Mouse (Mus musculus): ENCODE results near the gene Sh3pxd2a. TPM values are rescaled to one million over a fixed set of nuclear protein-coding genes. Genes with fewer than 3 reads are reported as not detected.

The Sh3pxd2a gene
- polyA plus RNA-seq, 1 experiment from 2014 or later, result 7.1 TPM

DNA sequence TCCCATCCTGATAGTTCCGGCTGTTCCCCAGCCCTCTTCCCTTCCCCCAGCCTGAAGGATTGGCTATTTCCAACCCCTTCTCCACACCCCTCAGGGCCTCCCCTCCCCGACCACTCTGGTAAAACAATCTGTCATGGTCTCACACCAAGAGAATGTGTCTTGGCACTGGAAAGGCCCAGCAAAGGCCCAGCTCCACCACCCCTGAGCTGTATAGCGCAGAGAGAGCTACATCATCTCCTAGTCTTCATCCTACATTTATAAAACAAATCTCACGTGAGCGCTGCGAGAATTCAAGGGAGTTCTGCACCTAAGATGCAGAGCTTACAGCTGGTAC is 21.9 kb downstream of the Sh3pxd2a start:
- no peak overlapping the region for H3K4me2 ChIP-seq
- H3K9me3 ChIP-seq, result no peaks in the 10 kb centered on the region
- peaks cover 3% of the 10 kb centered on the region; the same call in 1 of the 2 replicates for H3K27me3 ChIP-seq
- H3K4me1 ChIP-seq, result peaks cover 90% of the 10 kb centered on the region
- H3K9ac ChIP-seq, result no peak overlapping the region
- ATAC-seq (ENCODE audit: borderline replicate concordance, extremely low read depth, low FRiP score, low TSS enrichment), result no peak
- H3K4me3 ChIP-seq, result no peak overlapping the region
- no peaks in the 10 kb centered on the region for H3K36me3 ChIP-seq
- WGBS, result 67% methylated on average over 6 of the region's 6 CpGs
- no peak overlapping the region for H3K27ac ChIP-seq

DNA sequence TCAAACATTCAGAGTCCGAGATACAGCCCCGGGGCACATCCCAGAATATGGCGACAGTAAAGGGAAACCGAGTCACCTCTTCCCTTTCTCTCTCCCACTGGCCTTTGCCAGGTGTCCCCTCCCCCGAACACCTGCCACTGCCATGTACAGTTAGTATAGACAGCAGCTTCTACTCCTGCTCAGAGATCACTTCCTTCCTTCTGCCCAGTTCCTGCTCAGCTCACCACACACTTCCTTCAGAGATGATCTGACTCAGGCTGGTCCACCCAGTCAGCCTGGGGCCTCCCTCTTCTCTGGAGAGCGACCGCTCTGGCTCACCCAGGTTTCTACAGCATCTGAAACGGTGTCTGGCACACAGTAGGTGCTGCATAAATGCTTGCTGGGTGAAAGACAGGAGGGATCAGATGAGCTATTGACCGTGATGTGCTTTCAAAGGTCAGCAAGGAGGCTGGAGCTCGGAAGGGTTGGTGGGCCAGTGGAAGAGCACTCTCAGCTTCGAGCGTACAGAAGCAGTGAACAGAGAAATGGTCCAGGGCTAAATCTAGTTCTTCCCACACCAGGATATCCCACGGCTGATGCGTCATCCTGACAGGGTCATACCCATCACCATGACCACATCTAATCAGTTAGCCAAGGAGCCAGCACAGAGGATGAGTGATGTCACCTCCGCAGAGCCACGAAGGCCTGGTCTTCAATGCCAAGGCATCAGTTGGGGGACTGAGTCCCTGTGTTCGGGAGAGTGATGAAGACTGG is 22.5 kb downstream of the Sh3pxd2a start:
- peaks cover 87% of the 10 kb centered on the region for H3K4me1 ChIP-seq
- H3K4me3 ChIP-seq, result no peak overlapping the region
- H3K27ac ChIP-seq, result no peak overlapping the region
- H3K9me3 ChIP-seq, result no peaks in the 10 kb centered on the region
- no peak for ATAC-seq (ENCODE audit: borderline replicate concordance, extremely low read depth, low FRiP score, low TSS enrichment)
- no peak overlapping the region for H3K4me2 ChIP-seq
- 75% methylated on average over 17 of the region's 17 CpGs for WGBS
- no peaks in the 10 kb centered on the region for H3K36me3 ChIP-seq
- H3K9ac ChIP-seq, result no peak overlapping the region
- H3K27me3 ChIP-seq, result peaks cover 3% of the 10 kb centered on the region; the same call in 1 of the 2 replicates

DNA sequence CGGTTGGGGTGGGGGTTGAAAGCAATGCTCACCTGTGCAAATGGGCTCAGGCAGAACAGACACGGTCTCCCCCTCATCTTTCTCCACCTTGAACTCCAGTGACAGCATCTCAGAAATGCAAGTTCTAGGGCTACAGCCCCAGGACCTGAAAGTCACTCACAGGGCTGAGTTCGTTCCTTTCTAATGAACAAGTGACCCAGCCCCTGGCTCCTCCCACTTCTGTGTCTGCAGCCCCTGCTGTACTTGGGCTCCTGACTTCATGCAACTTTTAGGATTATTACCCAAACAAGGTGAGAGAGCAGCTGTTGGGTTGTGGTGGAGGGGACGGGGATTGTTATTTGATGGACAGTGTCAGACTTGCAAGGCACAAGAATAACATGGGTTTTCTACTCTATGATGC is 23.2 kb downstream of the Sh3pxd2a start:
- Histone ChIP-seq H3K27me3 (peaks cover 3% of the 10 kb centered on the region; the same call in 1 of the 2 replicates), H3K9me3 (no peaks in the 10 kb centered on the region), H3K27ac (no peak overlapping the region), H3K9ac (no peak overlapping the region), H3K4me3 (no peak overlapping the region), H3K4me1 (peaks cover 80% of the 10 kb centered on the region), H3K4me2 (no peak overlapping the region), H3K36me3 (no peaks in the 10 kb centered on the region)
- WGBS, result 85% methylated on average over 4 of the region's 4 CpGs
- ATAC-seq (ENCODE audit: borderline replicate concordance, extremely low read depth, low FRiP score, low TSS enrichment), result no peak

- H3K36me3 ChIP-seq, result no peaks in the 10 kb centered on the region
- ATAC-seq (ENCODE audit: borderline replicate concordance, extremely low read depth, low FRiP score, low TSS enrichment), result no peak
- H3K9me3 ChIP-seq, result no peaks in the 10 kb centered on the region
- no peak overlapping the region for H3K4me3 ChIP-seq
- 88% methylated on average over 7 of the region's 7 CpGs for WGBS
- H3K4me2 ChIP-seq, result no peak overlapping the region
- H3K4me1 ChIP-seq, result peaks cover 74% of the 10 kb centered on the region
- H3K27ac ChIP-seq, result no peak overlapping the region
- H3K27me3 ChIP-seq, result peaks cover 3% of the 10 kb centered on the region; the same call in 1 of the 2 replicates
- H3K9ac ChIP-seq, result no peak overlapping the region
Measured at GRCm38 (mm10) chr19:47440435-47440803, 23.8 kb downstream of the Sh3pxd2a start.

- 78% methylated on average over 9 of the region's 9 CpGs for WGBS
- no peak for ATAC-seq (ENCODE audit: borderline replicate concordance, extremely low read depth, low FRiP score, low TSS enrichment)
- H3K4me1 ChIP-seq, result peaks cover 69% of the 10 kb centered on the region
Measured at GRCm38 (mm10) chr19:47439726-47440434, 24.3 kb downstream of the Sh3pxd2a start.

DNA sequence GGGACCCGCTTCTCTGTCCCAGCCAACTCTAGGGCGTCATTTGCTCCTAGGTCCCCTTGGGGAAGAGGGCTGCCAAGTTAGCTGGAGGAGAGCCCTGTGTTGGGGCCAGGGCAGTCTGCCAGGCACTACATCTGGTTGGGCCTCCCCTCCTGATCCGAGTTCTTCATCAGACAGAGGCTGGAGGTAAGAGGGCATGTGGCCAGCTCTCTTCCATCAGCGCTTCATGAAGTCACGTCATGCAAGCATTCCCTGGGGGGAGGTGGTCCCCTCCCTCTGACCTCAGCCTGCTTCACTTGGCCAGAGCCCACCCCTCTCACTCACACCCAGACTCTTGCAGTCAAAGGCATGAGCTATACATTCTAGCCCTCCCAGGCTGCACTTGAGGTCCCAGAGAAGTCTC is 25.8 kb downstream of the Sh3pxd2a start:
- Histone ChIP-seq H3K27me3 (peaks cover 3% of the 10 kb centered on the region; the same call in 1 of the 2 replicates), H3K36me3 (no peaks in the 10 kb centered on the region), H3K4me3 (no peak overlapping the region), H3K9me3 (no peaks in the 10 kb centered on the region), H3K4me2 (no peak overlapping the region), H3K4me1 (peaks cover 55% of the 10 kb centered on the region), H3K9ac (no peak overlapping the region), H3K27ac (peak overlapping the region; percentile 34)
- ATAC-seq (ENCODE audit: borderline replicate concordance, extremely low read depth, low FRiP score, low TSS enrichment), result peak; percentile 85
- WGBS, result 12% methylated on average over 5 of the region's 5 CpGs

More at GRCm38 (mm10) chr19:47439726-47440434, 24.3 kb downstream of the Sh3pxd2a start:
- H3K27me3 ChIP-seq, result peaks cover 3% of the 10 kb centered on the region; the same call in 1 of the 2 replicates
- H3K4me2 ChIP-seq, result no peak overlapping the region
- H3K4me3 ChIP-seq, result no peak overlapping the region
- no peak overlapping the region for H3K9ac ChIP-seq
- no peaks in the 10 kb centered on the region for H3K36me3 ChIP-seq
- no peaks in the 10 kb centered on the region for H3K9me3 ChIP-seq
- H3K27ac ChIP-seq, result no peak overlapping the region

DNA sequence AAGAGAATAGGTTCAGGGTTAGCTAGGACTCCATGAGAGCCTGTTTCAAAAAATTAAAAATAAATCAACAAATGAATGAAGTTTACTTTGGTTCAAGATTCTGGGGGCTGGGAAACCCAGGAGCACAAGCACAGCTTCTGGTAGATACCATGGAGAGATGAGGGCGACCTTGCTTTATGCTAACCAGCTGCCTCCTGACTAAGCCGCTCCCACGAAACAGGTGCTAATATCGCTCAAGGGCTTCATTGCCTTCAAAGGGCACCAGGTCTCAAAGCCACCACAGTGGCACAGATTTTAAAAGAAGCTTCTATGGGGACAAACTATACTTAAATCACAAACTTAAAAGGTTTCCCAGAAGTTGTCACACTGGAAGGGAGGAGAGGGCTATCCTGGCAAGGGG is 27.2 kb downstream of the Sh3pxd2a start:
- no peaks in the 10 kb centered on the region for H3K9me3 ChIP-seq
- ATAC-seq (ENCODE audit: borderline replicate concordance, extremely low read depth, low FRiP score, low TSS enrichment), result no peak
- no peak overlapping the region for H3K27ac ChIP-seq
- peaks cover 48% of the 10 kb centered on the region for H3K4me1 ChIP-seq
- no peak overlapping the region for H3K4me3 ChIP-seq
- WGBS, result 95% methylated on average over 4 of the region's 4 CpGs
- H3K36me3 ChIP-seq, result no peaks in the 10 kb centered on the region
- no peak overlapping the region for H3K4me2 ChIP-seq
- H3K9ac ChIP-seq, result no peak overlapping the region
- no peaks in the 10 kb centered on the region for H3K27me3 ChIP-seq

- Histone ChIP-seq H3K9ac (no peak overlapping the region), H3K27me3 (no peaks in the 10 kb centered on the region), H3K27ac (no peak overlapping the region), H3K4me2 (no peak overlapping the region), H3K4me3 (no peak overlapping the region), H3K4me1 (peaks cover 50% of the 10 kb centered on the region), H3K36me3 (no peaks in the 10 kb centered on the region), H3K9me3 (no peaks in the 10 kb centered on the region)
- WGBS, result 85% methylated on average over 8 of the region's 8 CpGs
- ATAC-seq (ENCODE audit: borderline replicate concordance, extremely low read depth, low FRiP score, low TSS enrichment), result no peak
Measured at GRCm38 (mm10) chr19:47436236-47436635, 28.0 kb downstream of the Sh3pxd2a start.

DNA sequence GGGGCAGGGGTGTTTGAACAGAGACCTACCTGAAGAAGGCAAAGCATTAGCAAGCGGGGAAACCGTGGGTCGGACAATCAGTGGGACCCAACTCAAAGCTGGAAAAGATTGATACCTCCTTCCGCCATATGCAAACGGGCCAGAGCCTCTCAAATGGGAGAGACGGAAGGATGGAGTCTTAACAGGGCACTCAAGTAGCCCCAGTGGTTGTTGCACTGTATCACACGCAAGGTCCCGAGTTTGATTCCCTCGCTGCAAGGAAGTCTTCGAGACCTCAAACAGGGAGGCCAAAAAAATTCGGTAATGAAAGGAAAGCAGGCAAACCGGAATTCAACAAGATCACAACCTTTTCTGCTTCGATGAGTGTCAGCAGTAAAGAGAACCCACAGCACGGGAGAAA is 29.5 kb downstream of the Sh3pxd2a start:
- WGBS, result 92% methylated on average over 14 of the region's 14 CpGs
- Histone ChIP-seq H3K9ac (no peak overlapping the region), H3K4me3 (no peak overlapping the region), H3K4me2 (no peak overlapping the region), H3K9me3 (no peaks in the 10 kb centered on the region), H3K27ac (no peak overlapping the region), H3K4me1 (peaks cover 47% of the 10 kb centered on the region), H3K36me3 (no peaks in the 10 kb centered on the region), H3K27me3 (no peaks in the 10 kb centered on the region)
- no peak for ATAC-seq (ENCODE audit: borderline replicate concordance, extremely low read depth, low FRiP score, low TSS enrichment)

DNA sequence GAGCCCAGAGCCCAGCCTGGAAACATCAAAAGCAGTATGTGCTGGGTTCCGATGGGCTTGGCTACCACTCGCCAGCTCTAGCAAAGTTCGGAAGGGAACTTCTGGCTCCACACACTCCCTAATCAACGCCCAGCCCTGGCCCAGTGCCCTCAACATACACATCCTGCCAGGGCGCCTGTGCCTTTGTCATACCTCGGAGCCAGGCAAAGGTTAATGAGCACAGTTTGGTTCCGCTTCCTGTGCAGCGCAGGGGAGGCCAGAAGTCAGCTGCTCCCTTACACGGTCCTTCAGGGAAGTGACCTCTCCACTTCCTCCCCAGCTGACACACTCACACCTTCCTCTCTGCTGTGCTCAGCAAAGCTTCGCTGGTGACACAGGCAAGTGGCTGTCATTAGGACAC is 31.9 kb downstream of the Sh3pxd2a start:
- Histone ChIP-seq H3K27me3 (no peaks in the 10 kb centered on the region), H3K4me2 (no peak overlapping the region), H3K36me3 (no peaks in the 10 kb centered on the region), H3K9ac (no peak overlapping the region), H3K4me1 (peaks cover 49% of the 10 kb centered on the region), H3K9me3 (no peaks in the 10 kb centered on the region), H3K27ac (peak overlapping the region; percentile 32; the same call in 1 of the 2 replicates), H3K4me3 (no peak overlapping the region)
- WGBS, result 27% methylated on average over 10 of the region's 10 CpGs
- ATAC-seq (ENCODE audit: borderline replicate concordance, extremely low read depth, low FRiP score, low TSS enrichment), result peak; percentile 48; the same call in 1 of the 2 replicates

DNA sequence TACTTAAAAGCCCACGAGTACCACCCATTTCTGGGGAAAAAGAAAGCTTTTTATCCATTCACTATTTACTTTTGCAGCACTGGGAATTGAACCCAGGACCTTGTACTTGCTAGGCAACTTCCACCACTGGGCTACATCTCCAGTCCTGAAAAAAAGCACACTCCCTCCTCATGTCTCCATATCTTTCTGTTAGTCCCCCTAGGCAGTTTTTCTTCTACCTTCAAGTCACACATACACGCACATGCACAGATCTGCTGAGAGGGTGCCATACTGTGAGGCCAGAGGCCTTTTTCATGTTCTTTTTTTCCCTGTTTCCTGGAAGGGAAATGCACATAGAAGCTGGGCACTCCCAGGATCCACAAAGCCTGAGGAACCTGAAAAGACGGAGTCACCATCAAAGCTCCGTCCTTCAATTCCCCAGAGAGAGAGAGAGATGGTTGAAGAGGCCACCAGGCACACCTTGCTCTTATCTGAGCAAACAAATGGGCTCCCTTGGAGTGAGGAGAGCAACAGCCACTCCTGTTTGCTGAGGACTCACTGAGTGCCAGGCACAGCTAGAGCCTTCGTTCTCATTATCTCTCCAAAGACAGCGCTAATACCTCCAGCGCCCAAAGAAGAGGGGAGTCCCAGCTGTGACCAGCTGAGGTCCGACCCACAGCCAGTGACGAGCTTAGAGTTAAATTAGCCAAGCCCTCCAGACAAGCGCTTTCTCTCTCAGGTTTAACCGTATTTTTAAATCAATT is 32.8 kb downstream of the Sh3pxd2a start:
- Histone ChIP-seq H3K27me3 (no peaks in the 10 kb centered on the region; the same call in 1 of the 2 replicates), H3K4me2 (no peak overlapping the region), H3K27ac (peak overlapping the region; percentile 32), H3K36me3 (no peaks in the 10 kb centered on the region), H3K9me3 (no peaks in the 10 kb centered on the region), H3K4me1 (peaks cover 48% of the 10 kb centered on the region), H3K4me3 (no peak overlapping the region), H3K9ac (no peak overlapping the region)
- ATAC-seq (ENCODE audit: borderline replicate concordance, extremely low read depth, low FRiP score, low TSS enrichment), result no peak
- WGBS, result 55% methylated on average over 11 of the region's 11 CpGs

- no peak overlapping the region for H3K4me3 ChIP-seq
- no peak overlapping the region for H3K27ac ChIP-seq
- H3K36me3 ChIP-seq, result no peaks in the 10 kb centered on the region
- H3K4me2 ChIP-seq, result no peak overlapping the region
- H3K9me3 ChIP-seq, result no peaks in the 10 kb centered on the region
- no peak overlapping the region for H3K9ac ChIP-seq
- H3K4me1 ChIP-seq, result peaks cover 48% of the 10 kb centered on the region
- H3K27me3 ChIP-seq, result no peaks in the 10 kb centered on the region; the same call in 1 of the 2 replicates
- WGBS, result 84% methylated on average over 2 of the region's 2 CpGs
- ATAC-seq (ENCODE audit: borderline replicate concordance, extremely low read depth, low FRiP score, low TSS enrichment), result no peak
Measured at GRCm38 (mm10) chr19:47430160-47430559, 34.0 kb downstream of the Sh3pxd2a start.
